Mouse (Mus musculus): ENCODE results near the gene Bscl2. TPM values are rescaled to one million over a fixed set of nuclear protein-coding genes. Genes with fewer than 3 reads are reported as not detected.

Bscl2 gene
- polyA plus RNA-seq (2014; fragmentation: Illumina TruSeq; extraction: RNeasy Lipid Tissue Mini Kit (QIAGEN cat#74804); ENCODE audit: insufficient read depth, low read depth, low replicate concordance), result 60.1 TPM

GRCm38 (mm10) chr19:8837251-8837791, at the start of gene Bscl2:
TSS of gene Bscl2 (plus strand) at chr19:8837467.

GRCm38 (mm10) chr19:8798264-8798946, 38.9 kb upstream of the Bscl2 start, which contains the start of gene Polr2g:
TSS of gene Polr2g (minus strand) at chr19:8798577.

GRCm38 (mm10) chr19:8802130-8802821, 35.0 kb upstream of the Bscl2 start, which contains the start of gene Zbtb3:
TSS of gene Zbtb3 (plus strand) at chr19:8802555.

GRCm38 (mm10) chr19:8818801-8819595, 18.3 kb upstream of the Bscl2 start, which contains the start of gene Ttc9c:
TSS of gene Ttc9c (minus strand) at chr19:8819333.

GRCm38 (mm10) chr19:8819596-8820423, 17.5 kb upstream of the Bscl2 start, which contains the start of gene Hnrnpul2:
TSS of gene Hnrnpul2 (plus strand) at chr19:8820010.

GRCm38 (mm10) chr19:8829660-8830059, 7.6 kb upstream of the Bscl2 start, which contains the start of gene AC129217.1:
TSS of gene AC129217.1 (plus strand) at chr19:8829773.

GRCm38 (mm10) chr19:8839103-8839907, 2.0 kb downstream of the Bscl2 start, which contains the start of gene Gng3:
TSS of gene Gng3 (minus strand) at chr19:8839194.

GRCm38 (mm10) chr19:8850402-8850901, 13.2 kb downstream of the Bscl2 start, which contains the start of gene Lrrn4cl:
TSS of gene Lrrn4cl (plus strand) at chr19:8850768.

GRCm38 (mm10) chr19:8871267-8872186, 34.3 kb downstream of the Bscl2 start, which contains the start of gene Ubxn1:
TSS of gene Ubxn1 (plus strand) at chr19:8871496.

GRCm38 (mm10) chr19:8880311-8881033, 43.2 kb downstream of the Bscl2 start, which contains the start of gene Uqcc3:
TSS of gene Uqcc3 (minus strand) at chr19:8880923.

GRCm38 (mm10) chr19:8883616-8884015, 46.3 kb downstream of the Bscl2 start, which contains the start of the genes Lbhd1 and Gm49403:
TSS of gene Lbhd1 (plus strand) at chr19:8883732.
TSS of gene Gm49403 (plus strand) at chr19:8883930.

GRCm38 (mm10) chr19:8888511-8889385, 51.5 kb downstream of the Bscl2 start, which contains the start of the genes 1810009A15Rik and Gm49416:
TSS of gene 1810009A15Rik (plus strand) at chr19:8888853.
TSS of gene Gm49416 (plus strand) at chr19:8888926.

GRCm38 (mm10) chr19:8892829-8893766, 55.8 kb downstream of the Bscl2 start, which contains the start of gene Ints5:
TSS of gene Ints5 (plus strand) at chr19:8893005.

GRCm38 (mm10) chr19:8897865-8898495, 60.7 kb downstream of the Bscl2 start, which contains the start of gene Ganab:
TSS of gene Ganab (plus strand) at chr19:8898071.

Measured in lung, adult 10 weeks (tissue).